Mouse (Mus musculus) embryo, embryonic 11.5 days (tissue): ENCODE data around the gene Nfkbia.

Experiments
- DNase-seq: peaks from one replicate; pipeline ENCODE4 v3.0.0-alpha.2; 2012; ENCODE audit warnings: low read depth, low spot score

Gene Nfkbia

GRCm38 (mm10) chr12:55492184-55492898 is at the start of gene Nfkbia:
Gene Nfkbia (minus strand): TSS chr12:55492647.
- DNase-seq, result peak; percentile 77

- DNase-seq, result no peak
Measured at GRCm38 (mm10) chr12:55539157-55539556, 46.7 kb upstream of the Nfkbia start.

GRCm38 (mm10) chr12:55538328-55538971 is 46.0 kb upstream of the Nfkbia start:
- no peak for DNase-seq

- DNase-seq, result no peak
Measured at GRCm38 (mm10) chr12:55537742-55538141, 45.3 kb upstream of the Nfkbia start.

- peak; percentile 17 for DNase-seq
Measured at GRCm38 (mm10) chr12:55536537-55537135, 44.2 kb upstream of the Nfkbia start.

- DNase-seq, result no peak
Measured at GRCm38 (mm10) chr12:55526983-55527752, 34.7 kb upstream of the Nfkbia start.

- peak; percentile 23 for DNase-seq
Measured at GRCm38 (mm10) chr12:55518061-55518738, 25.8 kb upstream of the Nfkbia start.

GRCm38 (mm10) chr12:55508817-55509216 is 16.4 kb upstream of the Nfkbia start:
- DNase-seq, result no peak

- DNase-seq, result no peak
Measured at GRCm38 (mm10) chr12:55507332-55507935, 15.0 kb upstream of the Nfkbia start.

- peak; percentile 63 for DNase-seq
Measured at GRCm38 (mm10) chr12:55506029-55506330, 13.5 kb upstream of the Nfkbia start.

GRCm38 (mm10) chr12:55505314-55506028 is 13.0 kb upstream of the Nfkbia start:
- DNase-seq, result no peak

- DNase-seq, result peak; percentile 80
Measured at GRCm38 (mm10) chr12:55499031-55499430, 6.6 kb upstream of the Nfkbia start.

GRCm38 (mm10) chr12:55497737-55498136 is 5.3 kb upstream of the Nfkbia start:
- no peak for DNase-seq

GRCm38 (mm10) chr12:55495902-55496605 is 3.6 kb upstream of the Nfkbia start:
- no peak for DNase-seq

- DNase-seq, result peak; percentile 44
Measured at GRCm38 (mm10) chr12:55495114-55495901, 2.9 kb upstream of the Nfkbia start.

- DNase-seq, result no peak
Measured at GRCm38 (mm10) chr12:55493381-55493780, 934 bp upstream of the Nfkbia start.

- no peak for DNase-seq
Measured at GRCm38 (mm10) chr12:55492941-55493340, 494 bp upstream of the Nfkbia start.

GRCm38 (mm10) chr12:55491516-55492183 is 797 bp downstream of the Nfkbia start:
- peak; percentile 71 for DNase-seq
